Mouse (Mus musculus) lung, embryonic 16.5 days (tissue): ENCODE data around the gene 1500011B03Rik. TPM values are rescaled to one million over a fixed set of nuclear protein-coding genes. Genes with fewer than 3 reads are reported as not detected.

Experiments
- ATAC-seq: fragments of 200-750 bp; cut with Nextera tagmentation; 2 replicates; pipeline ENCODE4 v1.8.0; 2017; ENCODE audit warnings: low read depth, mild to moderate bottlenecking, moderate library complexity
- H3K27ac ChIP-seq: fragments of 300-500 bp; sonication (generic); 2 replicates; pipeline ENCODE4 v1.5.1; 2014; ENCODE audit warnings: mild to moderate bottlenecking, control low read depth, low read length
- H3K27me3 ChIP-seq: fragments of 300-500 bp; sonication (generic); 2 replicates; pipeline ENCODE4 v1.6.1; 2014; ENCODE audit warnings: low read depth, low read length, mixed read lengths; ENCODE audit not compliant: control insufficient read depth, insufficient read depth
- H3K36me3 ChIP-seq: fragments of 300-500 bp; sonication (generic); 2 replicates; pipeline ENCODE4 v1.6.1; 2014; ENCODE audit warnings: low read length; ENCODE audit not compliant: control insufficient read depth, insufficient read depth
- H3K4me1 ChIP-seq: fragments of 300-500 bp; sonication (generic); replicated peaks from 2 replicates; pipeline ENCODE4 v1.6.1; 2014; ENCODE audit warnings: low read length, mixed read lengths; ENCODE audit not compliant: control insufficient read depth, insufficient read depth
- H3K4me2 ChIP-seq: fragments of 300-500 bp; sonication (generic); 2 replicates; pipeline ENCODE4 v1.6.1; 2014; ENCODE audit warnings: low read depth, low read length, control low read depth
- H3K4me3 ChIP-seq: fragments of 300-500 bp; sonication (generic); 2 replicates; pipeline ENCODE4 v1.5.1; 2014; ENCODE audit warnings: mild to moderate bottlenecking, low read length, control low read depth
- H3K9ac ChIP-seq: fragments of 300-500 bp; sonication (generic); 2 replicates; pipeline ENCODE4 v1.6.1; 2014; ENCODE audit warnings: low read length, control low read depth
- H3K9me3 ChIP-seq: fragments of 300-500 bp; sonication (generic); 2 replicates; pipeline ENCODE4 v1.6.1; 2016; ENCODE audit warnings: low read length; ENCODE audit not compliant: control insufficient read depth
- WGBS: fragments of 180-500 bp; shearing (Covaris S2); extraction: QIAGEN DNeasy Blood & Tissue Kit; methylation state at CpG from one replicate; pipeline ENCODE4 v1.1.7; 2014; 5-methylcytosine and 5-hydroxymethylcytosine counted together
- polyA plus RNA-seq: library from polyadenylated mRNA; unstranded; fragments of >200 nt; fragmentation: Nextera tagmentation; extraction: Ambion mirVana; gene quantifications from 2 replicates; pipeline ENCODE4 v1.2.1, GENCODE M21; 2015

1500011B03Rik gene
- polyA plus RNA-seq, 1 experiment from 2014 or later: 70.6 TPM

GRCm38 (mm10) chr5:114816599-114816998 is 6.7 kb downstream of the 1500011B03Rik start:
- no peak for ATAC-seq

GRCm38 (mm10) chr5:114813525-114814181 is 9.6 kb downstream of the 1500011B03Rik start:
- peak; percentile 95 for ATAC-seq
- H3K27ac ChIP-seq: peak overlapping the region; percentile 83
- WGBS: 1% methylated on average over 50 of the region's 50 CpGs

More at GRCm38 (mm10) chr5:114816599-114816998, 6.7 kb downstream of the 1500011B03Rik start:
- no peak overlapping the region for H3K4me2 ChIP-seq
- H3K27ac ChIP-seq: no peak overlapping the region
- WGBS: 60% methylated on average over 6 of the region's 6 CpGs
- H3K4me3 ChIP-seq: no peak overlapping the region
- H3K9ac ChIP-seq: no peak overlapping the region
- peaks cover 3% of the 10 kb centered on the region for H3K9me3 ChIP-seq
- H3K36me3 ChIP-seq: peaks cover 2% of the 10 kb centered on the region
- H3K4me1 ChIP-seq: no peaks in the 10 kb centered on the region; the same call in 1 of the 2 replicates
- H3K27me3 ChIP-seq: no peaks in the 10 kb centered on the region

GRCm38 (mm10) chr5:114809826-114810225 is 13.4 kb downstream of the 1500011B03Rik start:
- peaks cover 13% of the 10 kb centered on the region for H3K36me3 ChIP-seq

More at GRCm38 (mm10) chr5:114813525-114814181, 9.6 kb downstream of the 1500011B03Rik start:
- H3K4me1 ChIP-seq: no peaks in the 10 kb centered on the region; the same call in 1 of the 2 replicates
- H3K27me3 ChIP-seq: no peaks in the 10 kb centered on the region
- peak overlapping the region; percentile 97 for H3K4me3 ChIP-seq
- H3K36me3 ChIP-seq: no peaks in the 10 kb centered on the region; the same call in 1 of the 2 replicates
- H3K9ac ChIP-seq: peak overlapping the region; percentile 86
- H3K9me3 ChIP-seq: no peaks in the 10 kb centered on the region
- peak overlapping the region; percentile 71 for H3K4me2 ChIP-seq

GRCm38 (mm10) chr5:114809181-114809756 is 14.0 kb downstream of the 1500011B03Rik start:
- H3K9ac ChIP-seq: no peak overlapping the region
- H3K4me2 ChIP-seq: no peak overlapping the region
- H3K36me3 ChIP-seq: peaks cover 18% of the 10 kb centered on the region
- H3K4me3 ChIP-seq: no peak overlapping the region
- H3K9me3 ChIP-seq: no peaks in the 10 kb centered on the region
- peaks cover 5% of the 10 kb centered on the region; the same call in 1 of the 2 replicates for H3K4me1 ChIP-seq
- no peak for ATAC-seq
- 78% methylated on average over 10 of the region's 10 CpGs for WGBS
- H3K27ac ChIP-seq: no peak overlapping the region
- no peaks in the 10 kb centered on the region for H3K27me3 ChIP-seq

More at GRCm38 (mm10) chr5:114809826-114810225, 13.4 kb downstream of the 1500011B03Rik start:
- no peaks in the 10 kb centered on the region for H3K27me3 ChIP-seq
- no peak overlapping the region for H3K9ac ChIP-seq
- no peak overlapping the region for H3K4me3 ChIP-seq
- WGBS: 87% methylated on average over 5 of the region's 5 CpGs
- H3K27ac ChIP-seq: no peak overlapping the region
- H3K4me1 ChIP-seq: peaks cover 4% of the 10 kb centered on the region; the same call in 1 of the 2 replicates
- no peaks in the 10 kb centered on the region for H3K9me3 ChIP-seq
- ATAC-seq: no peak
- no peak overlapping the region for H3K4me2 ChIP-seq

GRCm38 (mm10) chr5:114808385-114808784 is 14.9 kb downstream of the 1500011B03Rik start:
- WGBS: 81% methylated on average over 8 of the region's 8 CpGs
- H3K36me3 ChIP-seq: peaks cover 20% of the 10 kb centered on the region

GRCm38 (mm10) chr5:114807893-114808292 is 15.4 kb downstream of the 1500011B03Rik start:
- no peaks in the 10 kb centered on the region for H3K9me3 ChIP-seq
- H3K4me3 ChIP-seq: no peak overlapping the region
- H3K36me3 ChIP-seq: peaks cover 23% of the 10 kb centered on the region
- WGBS: 71% methylated on average over 6 of the region's 6 CpGs
- H3K4me2 ChIP-seq: no peak overlapping the region
- no peaks in the 10 kb centered on the region for H3K27me3 ChIP-seq
- ATAC-seq: no peak
- H3K27ac ChIP-seq: no peak overlapping the region
- peaks cover 5% of the 10 kb centered on the region; the same call in 1 of the 2 replicates for H3K4me1 ChIP-seq
- no peak overlapping the region for H3K9ac ChIP-seq

More at GRCm38 (mm10) chr5:114808385-114808784, 14.9 kb downstream of the 1500011B03Rik start:
- Histone ChIP-seq H3K4me1 (peaks cover 5% of the 10 kb centered on the region; the same call in 1 of the 2 replicates), H3K27ac (no peak overlapping the region), H3K4me3 (no peak overlapping the region), H3K9me3 (no peaks in the 10 kb centered on the region), H3K4me2 (no peak overlapping the region), H3K9ac (no peak overlapping the region), H3K27me3 (no peaks in the 10 kb centered on the region)
- no peak for ATAC-seq

- Histone ChIP-seq H3K27ac (0 out of 2 replicates have a peak overlapping the region, but pooled peaks have one; percentile 87), H3K4me1 (peaks cover 5% of the 10 kb centered on the region; the same call in 1 of the 2 replicates), H3K27me3 (no peaks in the 10 kb centered on the region), H3K4me3 (no peak overlapping the region), H3K36me3 (peaks cover 28% of the 10 kb centered on the region), H3K4me2 (no peak overlapping the region), H3K9ac (no peak overlapping the region), H3K9me3 (no peaks in the 10 kb centered on the region)
- no peak for ATAC-seq
- WGBS: 39% methylated on average over 8 of the region's 8 CpGs
These were observed 15.8 kb downstream of the 1500011B03Rik start for GRCm38 (mm10) chr5:114807468-114807867.

GRCm38 (mm10) chr5:114807063-114807462 is 16.2 kb downstream of the 1500011B03Rik start:
- ATAC-seq: no peak
- H3K9me3 ChIP-seq: no peaks in the 10 kb centered on the region
- no peak overlapping the region for H3K9ac ChIP-seq
- H3K4me2 ChIP-seq: no peak overlapping the region
- WGBS: 55% methylated on average over 9 of the region's 9 CpGs
- H3K4me1 ChIP-seq: peaks cover 5% of the 10 kb centered on the region; the same call in 1 of the 2 replicates
- H3K4me3 ChIP-seq: no peak overlapping the region
- peaks cover 30% of the 10 kb centered on the region for H3K36me3 ChIP-seq
- peak overlapping the region; percentile 87 for H3K27ac ChIP-seq
- H3K27me3 ChIP-seq: no peaks in the 10 kb centered on the region

- H3K27ac ChIP-seq: peak overlapping the region; percentile 87
- 80% methylated on average over 8 of the region's 8 CpGs for WGBS
- peaks cover 5% of the 10 kb centered on the region; the same call in 1 of the 2 replicates for H3K4me1 ChIP-seq
- H3K4me3 ChIP-seq: no peak overlapping the region
- H3K27me3 ChIP-seq: no peaks in the 10 kb centered on the region
- H3K36me3 ChIP-seq: peaks cover 34% of the 10 kb centered on the region
- peak; percentile 21; the same call in 1 of the 2 replicates for ATAC-seq
- H3K9me3 ChIP-seq: no peaks in the 10 kb centered on the region
- peak overlapping the region; percentile 30; the same call in 1 of the 2 replicates for H3K4me2 ChIP-seq
- peak overlapping the region; percentile 30; the same call in 1 of the 2 replicates for H3K9ac ChIP-seq
These were observed 16.6 kb downstream of the 1500011B03Rik start for GRCm38 (mm10) chr5:114806636-114807035.
